Mouse (Mus musculus): ENCODE measurements around the gene Pml.

DNA sequence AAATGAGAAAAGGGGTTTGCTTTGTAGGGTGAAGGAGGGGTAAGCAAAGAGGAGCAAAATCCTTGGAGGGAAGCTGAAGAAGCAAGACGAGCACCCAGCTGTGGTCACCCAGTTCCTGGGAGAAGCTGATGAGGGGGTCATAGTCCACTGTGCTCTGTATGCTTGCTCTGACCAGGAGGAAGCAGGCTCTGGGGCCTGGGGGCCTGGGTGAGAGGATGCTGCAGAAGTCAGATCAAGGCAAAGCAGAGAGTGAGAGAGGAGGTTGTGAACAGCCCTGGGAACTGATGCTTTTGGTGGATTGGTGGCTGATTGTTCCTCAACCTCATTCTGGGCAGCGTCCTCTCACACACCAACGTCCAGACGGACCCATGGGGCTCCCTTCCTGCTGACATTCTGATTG is 72.4 kb downstream of the Pml start:
- TF ChIP-seq CTCF (IDR thresholded peaks at IDR 0.05; ENCODE audit: low read depth, low read length), result no peak
- TF ChIP-seq POLR2A (IDR thresholded peaks at IDR 0.05; ENCODE audit: insufficient read depth, low read length), result no peak

Data from ES-Bruce4 (cell line).